16 mouse cellular contexts compared by ENCODE assay signal in the genomic region with DNA sequence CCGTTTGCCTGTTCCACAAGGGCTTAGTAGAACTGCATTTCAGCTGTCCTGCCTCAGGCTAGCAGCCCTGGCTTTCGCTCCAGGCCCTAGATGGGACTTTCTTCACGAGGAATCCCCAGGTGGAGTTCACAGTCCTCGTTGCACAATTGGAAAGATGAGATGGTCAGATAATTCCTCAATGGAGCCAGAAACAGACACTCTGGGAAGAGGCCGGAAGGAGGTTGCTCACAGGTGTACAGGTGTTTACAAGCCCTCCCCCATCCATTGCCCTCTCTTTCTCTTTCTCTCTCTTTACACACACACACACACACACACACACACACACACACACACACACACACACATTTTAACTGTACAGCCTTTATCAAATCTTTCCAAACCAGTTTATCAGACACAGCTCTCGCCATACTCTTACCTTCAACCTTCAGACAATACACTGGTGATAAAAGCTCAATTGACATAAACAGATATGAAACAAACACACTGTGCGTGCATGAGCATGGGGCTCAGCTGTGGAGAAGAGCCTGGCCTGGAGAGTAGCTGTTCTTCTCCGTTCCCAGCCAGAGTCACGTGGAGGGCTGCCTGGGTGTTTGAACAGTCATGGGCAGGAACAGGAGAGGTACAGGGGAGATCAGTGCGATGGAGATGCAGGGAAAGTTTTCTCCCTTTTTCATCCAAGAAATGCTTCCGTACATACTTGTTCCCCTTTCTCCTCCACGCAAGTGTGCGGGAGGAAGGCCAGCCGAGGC. TPM values are rescaled to one million over a fixed set of nuclear protein-coding genes. Genes with fewer than 3 reads are reported as not detected.
DNase-seq lines count a peak whose midpoint lies in the region; ATAC-seq lines count a peak whose summit lies in the region.
"Had no signal": no experiment of that assay in that cellular context is flagged by ENCODE, and none has a peak within 500 bp of the region (broad histone marks: within the 10 kb centered on the region; RNA-seq: fewer than 3 reads in every experiment).

No protein-coding gene starts in this region.

- WGBS in forebrain, embryonic 16.5 days, result 75% methylated on average over 14 of the region's 14 CpGs
- 77% methylated on average over 14 of the region's 14 CpGs for WGBS in forebrain, embryonic 13.5 days
- WGBS in midbrain, embryonic 13.5 days, result 74% methylated on average over 14 of the region's 14 CpGs
- 89% methylated on average over 14 of the region's 14 CpGs for WGBS in midbrain, embryonic 10.5 days
- 58% methylated on average over 14 of the region's 14 CpGs for WGBS in liver, embryonic 13.5 days (ENCODE audit: insufficient replicate concordance)
- 76% methylated on average over 14 of the region's 14 CpGs for WGBS in kidney, embryonic 16.5 days

- no peaks in the 10 kb centered on the region for H3K36me3 ChIP-seq in forebrain, embryonic 16.5 days (ENCODE audit: control insufficient read depth, insufficient read depth)
- H3K36me3 ChIP-seq in forebrain, embryonic 13.5 days (ENCODE audit: poor library complexity, severe bottlenecking), result no peaks in the 10 kb centered on the region
- no peaks in the 10 kb centered on the region for H3K36me3 ChIP-seq in midbrain, embryonic 13.5 days
- no peaks in the 10 kb centered on the region for H3K36me3 ChIP-seq in midbrain, embryonic 10.5 days
- H3K36me3 ChIP-seq in liver, embryonic 13.5 days, result no peaks in the 10 kb centered on the region
- no peaks in the 10 kb centered on the region for H3K36me3 ChIP-seq in kidney, embryonic 16.5 days (ENCODE audit: insufficient read depth, low read length)

- ATAC-seq in forebrain, embryonic 16.5 days, result 0 out of 2 replicates have a peak, but pooled peaks have one; percentile 31
- ATAC-seq in forebrain, embryonic 13.5 days, result no peak
- ATAC-seq in midbrain, embryonic 13.5 days, result peak; percentile 66
- peak; percentile 48; the same call in 1 of the 2 replicates for ATAC-seq in liver, embryonic 13.5 days (ENCODE audit: low read depth)
- no peak for ATAC-seq in kidney, embryonic 16.5 days (ENCODE audit: low FRiP score, low TSS enrichment)

- no peak for DNase-seq in midbrain, embryonic 10.5 days (ENCODE audit: low spot score)
- no peak for DNase-seq in liver, embryonic 13.5 days
- peak; percentile 77 for DNase-seq in yolk sac, embryonic 10.5 days (ENCODE audit: low spot score)
- no peak for DNase-seq in adrenal gland, adult 2 months
- DNase-seq: adrenal gland, postnatal 25 days; cerebellum, postnatal 10 days; heart, postnatal 36 days; kidney, adult 8-10 months; lung, postnatal 36 days; right cerebral cortex, postnatal 25 days; thymus, postnatal 14 days had no signal

- no peak overlapping the region for H3K4me3 ChIP-seq in forebrain, embryonic 16.5 days (replicated peaks; ENCODE audit: low read length)
- no peak overlapping the region for H3K4me3 ChIP-seq in forebrain, embryonic 13.5 days
- H3K4me3 ChIP-seq in midbrain, embryonic 13.5 days (replicated peaks), result no peak overlapping the region
- no peak overlapping the region for H3K4me3 ChIP-seq in midbrain, embryonic 10.5 days
- H3K4me3 ChIP-seq in liver, embryonic 13.5 days (replicated peaks), result no peak overlapping the region
- no peak overlapping the region for H3K4me3 ChIP-seq in kidney, embryonic 16.5 days (ENCODE audit: low read length)
- H3K4me3 ChIP-seq: left cerebral cortex, adult 2 months had no signal

- H3K9ac ChIP-seq in forebrain, embryonic 16.5 days (replicated peaks; ENCODE audit: low read depth, low read length), result no peak overlapping the region
- no peak overlapping the region for H3K9ac ChIP-seq in forebrain, embryonic 13.5 days
- no peak overlapping the region for H3K9ac ChIP-seq in midbrain, embryonic 13.5 days (replicated peaks)
- H3K9ac ChIP-seq in liver, embryonic 13.5 days, result no peak overlapping the region
- H3K9ac ChIP-seq in kidney, embryonic 16.5 days (replicated peaks; ENCODE audit: low read length), result no peak overlapping the region

- no peaks in the 10 kb centered on the region for H3K27me3 ChIP-seq in forebrain, embryonic 16.5 days (replicated peaks; ENCODE audit: control insufficient read depth, insufficient read depth, low read length)
- H3K27me3 ChIP-seq in forebrain, embryonic 13.5 days, result no peaks in the 10 kb centered on the region
- H3K27me3 ChIP-seq in midbrain, embryonic 13.5 days, result no peaks in the 10 kb centered on the region
- H3K27me3 ChIP-seq in midbrain, embryonic 10.5 days (ENCODE audit: low read depth, poor library complexity, severe bottlenecking), result no peaks in the 10 kb centered on the region
- no peaks in the 10 kb centered on the region for H3K27me3 ChIP-seq in liver, embryonic 13.5 days
- no peaks in the 10 kb centered on the region for H3K27me3 ChIP-seq in kidney, embryonic 16.5 days (ENCODE audit: insufficient read depth, low read length)

- no peak overlapping the region for H3K27ac ChIP-seq in forebrain, embryonic 16.5 days (ENCODE audit: low read length)
- H3K27ac ChIP-seq in forebrain, embryonic 13.5 days, result no peak overlapping the region; the same call in 1 of the 2 replicates
- no peak overlapping the region for H3K27ac ChIP-seq in midbrain, embryonic 13.5 days
- H3K27ac ChIP-seq in midbrain, embryonic 10.5 days (replicated peaks), result no peak overlapping the region
- no peak overlapping the region for H3K27ac ChIP-seq in liver, embryonic 13.5 days
- no peak overlapping the region for H3K27ac ChIP-seq in kidney, embryonic 16.5 days (ENCODE audit: low read length)
- H3K27ac ChIP-seq: left cerebral cortex, adult 2 months had no signal

- H3K4me2 ChIP-seq in forebrain, embryonic 16.5 days (ENCODE audit: low read length), result no peak overlapping the region
- H3K4me2 ChIP-seq in forebrain, embryonic 13.5 days, result no peak overlapping the region
- no peak overlapping the region for H3K4me2 ChIP-seq in midbrain, embryonic 13.5 days (replicated peaks)
- H3K4me2 ChIP-seq in liver, embryonic 13.5 days, result no peak overlapping the region
- H3K4me2 ChIP-seq in kidney, embryonic 16.5 days (replicated peaks; ENCODE audit: low read depth, low read length), result no peak overlapping the region

- peaks cover 12% of the 10 kb centered on the region for H3K4me1 ChIP-seq in forebrain, embryonic 16.5 days (replicated peaks; ENCODE audit: control insufficient read depth, insufficient read depth, low read length)
- peaks cover 44% of the 10 kb centered on the region for H3K4me1 ChIP-seq in forebrain, embryonic 13.5 days
- H3K4me1 ChIP-seq in midbrain, embryonic 13.5 days (replicated peaks), result peaks cover 55% of the 10 kb centered on the region
- H3K4me1 ChIP-seq in midbrain, embryonic 10.5 days, result peaks cover 45% of the 10 kb centered on the region
- peaks cover 17% of the 10 kb centered on the region for H3K4me1 ChIP-seq in liver, embryonic 13.5 days (replicated peaks)
- H3K4me1 ChIP-seq in kidney, embryonic 16.5 days (ENCODE audit: insufficient read depth, low read length), result peaks cover 31% of the 10 kb centered on the region

- H3K9me3 ChIP-seq in forebrain, embryonic 16.5 days (ENCODE audit: control insufficient read depth, low read length), result no peaks in the 10 kb centered on the region
- H3K9me3 ChIP-seq in forebrain, embryonic 13.5 days (replicated peaks), result no peaks in the 10 kb centered on the region
- no peaks in the 10 kb centered on the region for H3K9me3 ChIP-seq in midbrain, embryonic 13.5 days
- H3K9me3 ChIP-seq in midbrain, embryonic 10.5 days (replicated peaks), result no peaks in the 10 kb centered on the region
- H3K9me3 ChIP-seq in liver, embryonic 13.5 days (replicated peaks), result no peaks in the 10 kb centered on the region
- no peaks in the 10 kb centered on the region for H3K9me3 ChIP-seq in kidney, embryonic 16.5 days (ENCODE audit: low read length)

RNA-seq across cellular contexts. Expression of a gene that starts 58.3 kb away (rescaled TPM):
- 40.8 and 42.6 TPM in 2 replicates for polyA plus RNA-seq in forebrain, embryonic 16.5 days (2015; fragmentation: Nextera tagmentation; extraction: Ambion mirVana)
- polyA plus RNA-seq in forebrain, embryonic 13.5 days (2015; fragmentation: Nextera tagmentation; extraction: Ambion mirVana), result 36.0 and 39.4 TPM in 2 replicates
- polyA plus RNA-seq in midbrain, embryonic 13.5 days (2015; fragmentation: Nextera tagmentation; extraction: Ambion mirVana), result 37.9 and 39.7 TPM in 2 replicates
- polyA plus RNA-seq in midbrain, embryonic 10.5 days (2016; fragmentation: Nextera tagmentation; extraction: Ambion mirVana), result 19.0 and 24.6 TPM in 2 replicates
- 2.8 and 2.9 TPM in 2 replicates for polyA plus RNA-seq in liver, embryonic 13.5 days (2015; fragmentation: Nextera tagmentation; extraction: Ambion mirVana)
- 24.3 and 27.8 TPM in 2 replicates for polyA plus RNA-seq in kidney, embryonic 16.5 days (2015; fragmentation: Nextera tagmentation; extraction: Ambion mirVana)
- total RNA-seq in adrenal gland, adult 2 months (2021), result 10 to 100 TPM; 44.5 to 62.9 TPM
- 32.9 and 37.0 TPM in 2 replicates for polyA plus RNA-seq in adrenal gland, adult 2 months (2012; rRNA removed)

Comparison
In these comparisons a context has a peak if more than half of its experiments do, and no peak if none do; other contexts are left out.
1. ATAC-seq: peak in forebrain, embryonic 16.5 days (single experiment), midbrain, embryonic 13.5 days (single experiment) and liver, embryonic 13.5 days (single experiment); none in forebrain, embryonic 13.5 days (single experiment) and kidney, embryonic 16.5 days (single experiment).